Mouse (Mus musculus): ENCODE data around the gene Olfr987. TPM values are rescaled to one million over a fixed set of nuclear protein-coding genes. Genes with fewer than 3 reads are reported as not detected.
"Not testable (repeated sequence)": the region's sequence is repeated elsewhere in the genome, so short reads cannot be mapped to it uniquely, and the experiment has no call there.

Olfr987 gene
- polyA plus RNA-seq (2016; fragmentation: Nextera tagmentation; extraction: Ambion mirVana): not detected in 2 replicates

DNA sequence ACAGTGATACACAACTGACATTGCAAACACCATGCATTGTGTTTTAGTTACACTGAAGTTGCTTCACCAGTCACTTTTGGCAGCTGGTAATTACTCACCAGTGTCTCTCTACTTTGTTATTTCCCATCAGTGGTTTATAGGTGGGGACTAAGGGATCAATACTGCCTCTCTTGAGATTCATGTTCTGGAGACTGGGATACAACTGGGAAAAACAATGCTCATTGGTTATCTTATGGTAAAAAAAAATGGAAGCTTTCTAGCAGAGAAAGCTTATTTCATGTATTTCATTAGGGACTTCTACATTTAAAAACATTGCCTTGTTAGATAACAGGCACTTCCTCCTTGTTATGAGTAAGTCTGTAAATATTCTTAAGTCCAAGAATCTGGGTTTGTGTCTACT, at the start of gene Olfr987:
TSS of gene Olfr987 (minus strand) at position 101 of the 400 bp plus-strand sequence.
- not testable (repeated sequence) for H3K9me3 ChIP-seq (replicated peaks); ATAC-seq (ENCODE audit: insufficient number of reproducible peaks, low FRiP score); H3K4me1 ChIP-seq (replicated peaks); H3K36me3 ChIP-seq; H3K27ac ChIP-seq (ENCODE audit: poor library complexity, severe bottlenecking); H3K4me3 ChIP-seq; H3K27me3 ChIP-seq (replicated peaks); H3K4me2 ChIP-seq; H3K9ac ChIP-seq

DNA sequence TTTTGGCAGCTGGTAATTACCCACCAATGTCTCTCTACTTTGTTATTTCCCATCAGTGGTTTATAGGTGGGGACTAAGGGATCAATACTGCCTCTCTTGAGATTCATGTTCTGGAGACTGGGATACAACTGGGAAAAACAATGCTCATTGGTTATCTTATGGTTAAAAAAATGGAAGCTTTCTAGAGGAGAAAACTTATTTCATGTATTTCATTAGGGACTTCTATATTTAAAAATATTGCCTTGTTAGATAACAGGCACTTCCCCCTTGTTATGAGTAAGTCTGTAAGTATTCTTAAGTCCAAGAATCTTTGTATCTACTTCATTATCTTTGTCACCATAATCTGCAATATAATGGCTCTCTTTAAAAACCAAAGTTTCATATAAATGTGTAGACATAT, 24.0 kb upstream of the Olfr987 start, which contains the start of gene Olfr988:
TSS of gene Olfr988 (minus strand) at position 101 of the 400 bp plus-strand sequence.
- not testable (repeated sequence) for H3K9ac ChIP-seq; H3K27ac ChIP-seq (ENCODE audit: poor library complexity, severe bottlenecking); ATAC-seq (ENCODE audit: insufficient number of reproducible peaks, low FRiP score); H3K36me3 ChIP-seq; H3K27me3 ChIP-seq (replicated peaks); H3K9me3 ChIP-seq (replicated peaks); H3K4me3 ChIP-seq; H3K4me1 ChIP-seq (replicated peaks); H3K4me2 ChIP-seq

DNA sequence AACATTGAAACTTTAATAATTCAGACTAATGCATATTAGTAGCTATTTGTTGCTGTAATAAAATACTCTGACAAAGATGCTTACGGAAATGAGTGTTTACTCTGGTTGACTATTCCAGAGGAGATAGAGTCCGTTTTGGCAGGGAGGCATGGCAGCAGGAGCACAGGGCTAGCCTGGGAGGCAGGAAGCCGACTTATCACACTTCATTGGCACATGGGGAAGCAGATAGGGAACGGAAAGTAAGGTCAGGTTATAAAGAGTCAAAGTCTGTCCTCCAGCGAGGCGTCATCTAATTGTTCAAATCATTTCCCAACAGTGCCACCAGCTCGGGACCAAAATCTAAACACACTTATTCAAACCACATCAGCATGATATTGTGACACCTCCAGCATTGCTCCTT, 857 bp upstream of the Olfr987 start:
- no peak for ATAC-seq (ENCODE audit: insufficient number of reproducible peaks, low FRiP score)
- WGBS: 38% methylated on average over 7 of the region's 7 CpGs
- no peak overlapping the region for H3K9ac ChIP-seq

DNA sequence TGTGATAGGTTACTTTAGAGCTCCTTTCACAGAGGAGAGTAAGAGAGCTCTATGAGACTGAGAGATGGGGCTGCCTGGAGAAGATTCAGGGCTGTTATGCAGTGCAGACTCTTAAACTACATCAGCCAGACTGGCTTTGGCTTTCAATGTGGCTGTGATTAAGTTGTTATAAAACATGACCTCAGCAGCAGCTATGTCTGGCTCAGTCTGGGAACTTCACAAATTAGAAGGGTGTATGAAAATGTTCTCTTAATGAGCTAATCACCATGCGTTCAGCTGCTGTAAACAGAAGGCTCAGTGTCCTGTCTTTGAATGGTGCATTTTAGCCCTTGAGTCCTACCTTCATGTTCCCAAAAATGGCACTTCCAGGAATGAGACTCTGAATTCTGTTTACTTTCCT, 20.0 kb downstream of the Olfr987 start:
- no peak for ATAC-seq (ENCODE audit: insufficient number of reproducible peaks, low FRiP score)
- Histone ChIP-seq H3K9ac (no peak overlapping the region), H3K36me3 (no peaks in the 10 kb centered on the region), H3K4me3 (no peak overlapping the region), H3K27me3 (replicated peaks) (no peaks in the 10 kb centered on the region), H3K27ac (ENCODE audit: poor library complexity, severe bottlenecking) (no peak overlapping the region), H3K9me3 (replicated peaks) (no peaks in the 10 kb centered on the region), H3K4me2 (no peak overlapping the region), H3K4me1 (replicated peaks) (no peaks in the 10 kb centered on the region)
- WGBS: 64% methylated on average over 1 of the region's 1 CpGs

More for the DNA sequence above, 857 bp upstream of the Olfr987 start:
- H3K27me3 ChIP-seq (replicated peaks): no peaks in the 10 kb centered on the region
- H3K4me2 ChIP-seq: no peak overlapping the region
- H3K4me3 ChIP-seq: no peak overlapping the region
- H3K4me1 ChIP-seq (replicated peaks): no peaks in the 10 kb centered on the region
- no peak overlapping the region for H3K27ac ChIP-seq (ENCODE audit: poor library complexity, severe bottlenecking)
- H3K9me3 ChIP-seq (replicated peaks): no peaks in the 10 kb centered on the region
- no peaks in the 10 kb centered on the region for H3K36me3 ChIP-seq

DNA sequence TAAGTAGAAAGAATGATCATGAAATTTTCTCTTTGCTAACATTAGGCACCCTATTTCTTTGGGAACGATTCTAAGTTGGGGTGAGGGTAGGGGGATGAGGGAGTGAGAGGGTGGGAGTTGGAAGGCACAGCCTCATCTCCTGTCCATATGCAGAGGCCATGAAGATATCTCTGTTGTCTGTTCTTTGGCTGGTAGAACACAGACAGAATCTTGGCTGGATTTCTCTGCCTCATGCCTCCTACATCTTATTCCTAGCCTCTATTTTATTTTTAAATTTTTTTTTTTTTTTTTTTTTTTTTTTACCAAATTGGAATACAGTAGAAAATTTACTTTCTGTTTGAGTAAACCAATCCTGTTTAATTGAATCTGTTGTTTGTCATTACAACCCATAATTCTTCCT, 53.7 kb downstream of the Olfr987 start:
- Histone ChIP-seq H3K4me1 (replicated peaks) (peaks cover 9% of the 10 kb centered on the region), H3K4me2 (no peak overlapping the region), H3K9ac (no peak overlapping the region), H3K27ac (ENCODE audit: poor library complexity, severe bottlenecking) (no peak overlapping the region), H3K9me3 (replicated peaks) (no peaks in the 10 kb centered on the region), H3K4me3 (no peak overlapping the region), H3K36me3 (no peaks in the 10 kb centered on the region), H3K27me3 (replicated peaks) (no peaks in the 10 kb centered on the region)
- no peak for ATAC-seq (ENCODE audit: insufficient number of reproducible peaks, low FRiP score)
- WGBS: 55% methylated on average over 1 of the region's 1 CpGs

DNA sequence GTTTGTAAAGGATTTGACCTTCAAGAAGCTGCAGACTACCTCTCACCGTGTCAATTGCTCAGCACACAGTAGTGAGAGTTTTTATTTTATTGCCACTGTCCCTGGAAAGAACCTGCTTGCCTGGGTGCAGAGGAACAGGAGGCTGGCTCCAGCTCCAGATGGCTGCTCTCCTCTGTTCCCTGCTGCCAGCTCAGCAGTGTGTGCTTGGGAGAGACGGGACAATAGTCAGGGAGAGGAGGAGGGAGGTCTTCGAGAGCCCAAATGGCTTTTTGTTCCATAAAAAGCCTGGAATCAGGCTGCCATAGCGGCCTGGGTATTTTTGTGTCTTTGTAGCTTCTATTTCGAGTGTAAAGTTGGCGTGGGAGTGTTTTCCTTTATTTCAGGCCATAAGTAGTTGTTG, 54.5 kb downstream of the Olfr987 start:
- peak overlapping the region; percentile 19; the same call in 1 of the 2 replicates for H3K4me2 ChIP-seq
- H3K27ac ChIP-seq (ENCODE audit: poor library complexity, severe bottlenecking): peak overlapping the region; percentile 51
- H3K9me3 ChIP-seq (replicated peaks): no peaks in the 10 kb centered on the region
- no peak overlapping the region for H3K4me3 ChIP-seq
- no peaks in the 10 kb centered on the region for H3K36me3 ChIP-seq
- 18% methylated on average over 6 of the region's 6 CpGs for WGBS
- no peaks in the 10 kb centered on the region for H3K27me3 ChIP-seq (replicated peaks)
- no peak overlapping the region for H3K9ac ChIP-seq
- peaks cover 9% of the 10 kb centered on the region for H3K4me1 ChIP-seq (replicated peaks)
- ATAC-seq (ENCODE audit: insufficient number of reproducible peaks, low FRiP score): no peak

DNA sequence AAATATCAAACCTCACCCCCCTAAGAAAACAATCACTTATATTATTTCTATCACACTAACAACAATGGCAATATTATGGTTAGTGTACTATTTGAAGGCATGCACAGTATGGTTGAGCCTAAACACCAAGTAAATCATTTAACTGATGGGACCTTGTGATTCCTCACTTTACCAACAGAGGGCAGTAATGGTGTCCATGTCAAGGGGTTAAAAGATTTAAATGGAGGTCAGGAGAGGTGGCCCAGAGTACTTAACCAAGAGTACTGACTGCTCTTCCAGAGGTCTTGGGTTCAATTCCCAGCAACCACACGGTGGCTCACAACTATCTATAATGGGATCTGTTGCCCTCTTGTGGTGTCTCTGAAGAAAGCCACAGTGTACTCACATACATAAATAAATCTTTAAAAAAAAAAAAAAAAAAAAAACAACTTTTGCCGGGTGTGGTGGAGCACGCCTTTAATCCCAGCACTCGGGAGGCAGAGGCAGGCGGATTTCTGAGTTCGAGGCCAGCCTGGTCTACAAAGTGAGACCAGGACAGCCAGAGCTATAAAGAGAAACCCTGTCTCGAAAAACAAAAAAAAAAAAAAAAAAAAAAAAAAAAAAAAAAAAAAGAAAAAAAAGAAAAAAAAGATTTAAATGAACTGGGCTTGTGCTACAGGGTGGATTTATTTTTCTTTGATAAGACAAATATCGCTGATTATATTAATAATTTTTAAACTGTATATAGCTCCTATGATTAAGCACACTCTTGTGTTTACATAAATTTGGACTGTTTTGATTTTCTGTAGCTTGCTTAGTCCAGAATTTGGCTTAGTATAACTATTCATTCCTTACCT, 55.3 kb downstream of the Olfr987 start:
- no peaks in the 10 kb centered on the region for H3K9me3 ChIP-seq (replicated peaks)
- no peak overlapping the region for H3K4me3 ChIP-seq
- no peak overlapping the region for H3K4me2 ChIP-seq
- H3K4me1 ChIP-seq (replicated peaks): peaks cover 9% of the 10 kb centered on the region
- no peak overlapping the region for H3K27ac ChIP-seq (ENCODE audit: poor library complexity, severe bottlenecking)
- no peaks in the 10 kb centered on the region for H3K36me3 ChIP-seq
- WGBS: 77% methylated on average over 8 of the region's 8 CpGs
- no peak overlapping the region for H3K9ac ChIP-seq
- H3K27me3 ChIP-seq (replicated peaks): no peaks in the 10 kb centered on the region
- ATAC-seq (ENCODE audit: insufficient number of reproducible peaks, low FRiP score): no peak

DNA sequence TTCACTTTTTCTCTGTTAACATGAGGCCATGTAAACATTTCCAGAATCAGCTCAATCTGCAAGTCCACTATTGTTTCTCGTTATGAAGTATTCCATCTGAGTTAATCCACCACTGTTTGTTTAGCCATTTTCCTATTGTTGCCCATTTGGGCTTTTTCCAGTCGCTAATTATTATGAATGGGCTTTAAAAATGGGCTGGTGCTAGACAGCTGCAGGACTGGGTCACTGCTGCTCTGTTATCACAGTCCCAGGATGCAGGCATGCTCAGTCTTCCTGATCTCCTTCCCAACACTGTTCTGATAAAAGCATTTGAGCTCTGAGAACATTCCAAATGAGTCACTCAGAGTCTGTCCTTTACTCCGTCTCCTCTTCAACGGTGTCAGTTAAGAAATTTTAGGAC, 58.1 kb downstream of the Olfr987 start:
- Histone ChIP-seq H3K4me1 (replicated peaks) (peaks cover 9% of the 10 kb centered on the region), H3K27me3 (replicated peaks) (no peaks in the 10 kb centered on the region), H3K36me3 (no peaks in the 10 kb centered on the region), H3K4me3 (no peak overlapping the region), H3K9me3 (replicated peaks) (no peaks in the 10 kb centered on the region), H3K27ac (ENCODE audit: poor library complexity, severe bottlenecking) (no peak overlapping the region), H3K4me2 (no peak overlapping the region), H3K9ac (no peak overlapping the region)
- peak; percentile 79 for ATAC-seq (ENCODE audit: insufficient number of reproducible peaks, low FRiP score)
- WGBS: 21% methylated on average over 4 of the region's 4 CpGs

Other genes with a start within 250 kb of the Olfr987 start
- gene Aplnr, start 203.1 kb downstream of the Olfr987 start, polyA plus RNA-seq (2016; fragmentation: Nextera tagmentation; extraction: Ambion mirVana): 8.5 and 8.6 TPM in 2 replicates
- gene Lrrc55, start 142.1 kb downstream of the Olfr987 start, polyA plus RNA-seq (2016; fragmentation: Nextera tagmentation; extraction: Ambion mirVana): 0.18 and 0.22 TPM in 2 replicates
- gene Olfr988, start 23.9 kb upstream of the Olfr987 start, polyA plus RNA-seq (2016; fragmentation: Nextera tagmentation; extraction: Ambion mirVana): not detected in 2 replicates
- not detected in 2 replicates for gene Olfr992, start 70.2 kb upstream of the Olfr987 start, polyA plus RNA-seq (2016; fragmentation: Nextera tagmentation; extraction: Ambion mirVana)
- not detected in 2 replicates for gene Olfr993, start 75.6 kb upstream of the Olfr987 start, polyA plus RNA-seq (2016; fragmentation: Nextera tagmentation; extraction: Ambion mirVana)
- not detected in 2 replicates for gene Olfr994, start 97.1 kb upstream of the Olfr987 start, polyA plus RNA-seq (2016; fragmentation: Nextera tagmentation; extraction: Ambion mirVana)
- not detected in 2 replicates for gene Olfr995, start 104.3 kb upstream of the Olfr987 start, polyA plus RNA-seq (2016; fragmentation: Nextera tagmentation; extraction: Ambion mirVana)
- not detected in 2 replicates for gene 4833423E24Rik, start 179.7 kb upstream of the Olfr987 start, polyA plus RNA-seq (2016; fragmentation: Nextera tagmentation; extraction: Ambion mirVana)
- gene Olfr996, start 239.9 kb upstream of the Olfr987 start, polyA plus RNA-seq (2016; fragmentation: Nextera tagmentation; extraction: Ambion mirVana): not detected in 2 replicates
- not detected in 2 replicates for gene Olfr998, start 249.6 kb upstream of the Olfr987 start, polyA plus RNA-seq (2016; fragmentation: Nextera tagmentation; extraction: Ambion mirVana)